Mouse (Mus musculus) kidney, embryonic 14.5 days (tissue): ENCODE measurements around the gene Col5a1. TPM values are rescaled to one million over a fixed set of nuclear protein-coding genes. Genes with fewer than 3 reads are reported as not detected.

Source experiments
- ATAC-seq: fragments of 200-750 bp; cut with Nextera tagmentation; 2 replicates; pipeline ENCODE4 v1.8.0; 2017; ENCODE audit warnings: moderate number of reproducible peaks, mild to moderate bottlenecking, moderate TSS enrichment, moderate library complexity; ENCODE audit not compliant: low FRiP score, low TSS enrichment
- H3K27ac ChIP-seq: fragments of 300-500 bp; sonication (generic); 2 replicates; pipeline ENCODE4 v1.5.1; 2014; ENCODE audit warnings: low read depth, mild to moderate bottlenecking, low read length, moderate library complexity, mixed read lengths
- H3K27me3 ChIP-seq: fragments of 300-500 bp; sonication (generic); 2 replicates; pipeline ENCODE4 v1.6.1; 2014; ENCODE audit warnings: mild to moderate bottlenecking, low read length; ENCODE audit not compliant: control insufficient read depth, insufficient read depth
- H3K36me3 ChIP-seq: fragments of 300-500 bp; sonication (generic); 2 replicates; pipeline ENCODE4 v1.6.1; 2014; ENCODE audit warnings: low read length, mixed read lengths; ENCODE audit not compliant: control insufficient read depth, insufficient read depth
- H3K4me1 ChIP-seq: fragments of 300-500 bp; sonication (generic); 2 replicates; pipeline ENCODE4 v1.6.1; 2014; ENCODE audit warnings: low read length, mixed read lengths; ENCODE audit not compliant: control insufficient read depth, insufficient read depth
- H3K4me2 ChIP-seq: fragments of 300-500 bp; sonication (generic); replicated peaks from 2 replicates; pipeline ENCODE4 v1.6.1; 2014; ENCODE audit warnings: low read depth, mild to moderate bottlenecking, low read length
- H3K4me3 ChIP-seq: fragments of 300-500 bp; sonication (generic); 2 replicates; pipeline ENCODE4 v1.5.1; 2014; ENCODE audit warnings: mild to moderate bottlenecking, low read length
- H3K9ac ChIP-seq: fragments of 300-500 bp; sonication (generic); 2 replicates; pipeline ENCODE4 v1.6.1; 2014; ENCODE audit warnings: low read depth, mild to moderate bottlenecking, low read length, moderate library complexity
- H3K9me3 ChIP-seq: fragments of 300-500 bp; sonication (generic); 2 replicates; pipeline ENCODE4 v1.6.1; 2016; ENCODE audit warnings: low read length; ENCODE audit not compliant: control insufficient read depth
- WGBS: fragments of 180-500 bp; shearing (Covaris S2); extraction: QIAGEN DNeasy Blood & Tissue Kit; methylation state at CpG from one replicate; pipeline ENCODE4 v1.1.7; 2014; 5-methylcytosine and 5-hydroxymethylcytosine counted together
- polyA plus RNA-seq: library from polyadenylated mRNA; unstranded; fragments of >200 nt; fragmentation: Nextera tagmentation; extraction: Ambion mirVana; gene quantifications from 2 replicates; pipeline ENCODE4 v1.2.1, GENCODE M21; 2014

Col5a1 gene
- polyA plus RNA-seq, 1 experiment from 2014 or later: 42.3 TPM

- no peaks in the 10 kb centered on the region for H3K36me3 ChIP-seq
- H3K4me1 ChIP-seq: peaks cover 9% of the 10 kb centered on the region; the same call in 1 of the 2 replicates
- H3K27me3 ChIP-seq: no peaks in the 10 kb centered on the region
- H3K9me3 ChIP-seq: no peaks in the 10 kb centered on the region
- H3K4me2 ChIP-seq: no peak overlapping the region
- WGBS: 86% methylated on average over 2 of the region's 2 CpGs
- H3K9ac ChIP-seq: no peak overlapping the region
- no peak overlapping the region for H3K27ac ChIP-seq
- H3K4me3 ChIP-seq: no peak overlapping the region
- no peak for ATAC-seq
Measured at GRCm38 (mm10) chr2:27905411-27905810, 19.2 kb downstream of the Col5a1 start.

GRCm38 (mm10) chr2:27910501-27910900, 24.3 kb downstream of the Col5a1 start:
- WGBS: 85% methylated on average over 3 of the region's 3 CpGs
- Histone ChIP-seq H3K27me3 (no peaks in the 10 kb centered on the region), H3K9ac (no peak overlapping the region), H3K4me2 (no peak overlapping the region), H3K4me1 (no peaks in the 10 kb centered on the region), H3K4me3 (no peak overlapping the region), H3K27ac (no peak overlapping the region), H3K9me3 (no peaks in the 10 kb centered on the region), H3K36me3 (no peaks in the 10 kb centered on the region)
- no peak for ATAC-seq

GRCm38 (mm10) chr2:27912546-27913275, 26.5 kb downstream of the Col5a1 start:
- H3K36me3 ChIP-seq: no peaks in the 10 kb centered on the region

GRCm38 (mm10) chr2:27915726-27916125, 29.5 kb downstream of the Col5a1 start:
- 65% methylated on average over 4 of the region's 4 CpGs for WGBS

More at GRCm38 (mm10) chr2:27912546-27913275, 26.5 kb downstream of the Col5a1 start:
- Histone ChIP-seq H3K9ac (no peak overlapping the region), H3K27ac (no peak overlapping the region), H3K4me3 (no peak overlapping the region), H3K27me3 (no peaks in the 10 kb centered on the region), H3K4me2 (no peak overlapping the region), H3K4me1 (no peaks in the 10 kb centered on the region), H3K9me3 (no peaks in the 10 kb centered on the region)
- ATAC-seq: no peak
- WGBS: 83% methylated on average over 1 of the region's 1 CpGs

GRCm38 (mm10) chr2:27916316-27916715, 30.1 kb downstream of the Col5a1 start:
- H3K9ac ChIP-seq: peak overlapping the region; percentile 34; the same call in 1 of the 2 replicates
- H3K9me3 ChIP-seq: no peaks in the 10 kb centered on the region
- ATAC-seq: no peak
- H3K4me1 ChIP-seq: no peaks in the 10 kb centered on the region
- no peaks in the 10 kb centered on the region for H3K36me3 ChIP-seq
- H3K4me2 ChIP-seq: no peak overlapping the region
- no peak overlapping the region for H3K27ac ChIP-seq
- whole genome bisulfite sequencing: 34% methylated on average over 2 of the region's 2 CpGs
- no peaks in the 10 kb centered on the region for H3K27me3 ChIP-seq
- no peak overlapping the region for H3K4me3 ChIP-seq

More at GRCm38 (mm10) chr2:27915726-27916125, 29.5 kb downstream of the Col5a1 start:
- no peak overlapping the region for H3K9ac ChIP-seq
- H3K9me3 ChIP-seq: no peaks in the 10 kb centered on the region
- H3K4me2 ChIP-seq: no peak overlapping the region
- H3K4me3 ChIP-seq: no peak overlapping the region
- no peak overlapping the region for H3K27ac ChIP-seq
- no peaks in the 10 kb centered on the region for H3K27me3 ChIP-seq
- ATAC-seq: no peak
- no peaks in the 10 kb centered on the region for H3K36me3 ChIP-seq
- H3K4me1 ChIP-seq: no peaks in the 10 kb centered on the region

GRCm38 (mm10) chr2:27917177-27917576, 31.0 kb downstream of the Col5a1 start:
- no peaks in the 10 kb centered on the region for H3K27me3 ChIP-seq
- H3K9ac ChIP-seq: no peak overlapping the region
- WGBS: 93% methylated on average over 3 of the region's 3 CpGs
- no peaks in the 10 kb centered on the region for H3K4me1 ChIP-seq
- H3K4me2 ChIP-seq: no peak overlapping the region
- no peaks in the 10 kb centered on the region for H3K9me3 ChIP-seq
- H3K27ac ChIP-seq: no peak overlapping the region
- no peak for ATAC-seq
- no peaks in the 10 kb centered on the region for H3K36me3 ChIP-seq
- H3K4me3 ChIP-seq: no peak overlapping the region

- Histone ChIP-seq H3K27ac (no peak overlapping the region), H3K9me3 (no peaks in the 10 kb centered on the region), H3K27me3 (no peaks in the 10 kb centered on the region), H3K36me3 (peaks cover 2% of the 10 kb centered on the region; the same call in 1 of the 2 replicates), H3K4me3 (no peak overlapping the region), H3K4me2 (no peak overlapping the region), H3K9ac (no peak overlapping the region), H3K4me1 (no peaks in the 10 kb centered on the region)
- 78% methylated on average over 7 of the region's 7 CpGs for WGBS
- no peak for ATAC-seq
Measured at GRCm38 (mm10) chr2:27918106-27918505, 31.9 kb downstream of the Col5a1 start.

- no peak overlapping the region for H3K4me2 ChIP-seq
- H3K9me3 ChIP-seq: no peaks in the 10 kb centered on the region
- ATAC-seq: no peak
- peaks cover 2% of the 10 kb centered on the region; the same call in 1 of the 2 replicates for H3K36me3 ChIP-seq
- no peak overlapping the region for H3K9ac ChIP-seq
- no peak overlapping the region for H3K27ac ChIP-seq
- no peaks in the 10 kb centered on the region for H3K27me3 ChIP-seq
- no peaks in the 10 kb centered on the region for H3K4me1 ChIP-seq
- H3K4me3 ChIP-seq: no peak overlapping the region
- WGBS: 89% methylated on average over 6 of the region's 6 CpGs
Measured at GRCm38 (mm10) chr2:27919309-27919850, 33.2 kb downstream of the Col5a1 start.

GRCm38 (mm10) chr2:27922053-27922452, 35.8 kb downstream of the Col5a1 start:
- H3K4me2 ChIP-seq: no peak overlapping the region
- no peaks in the 10 kb centered on the region for H3K27me3 ChIP-seq
- H3K9ac ChIP-seq: no peak overlapping the region
- ATAC-seq: no peak
- WGBS: 93% methylated on average over 8 of the region's 8 CpGs
- H3K4me1 ChIP-seq: no peaks in the 10 kb centered on the region
- no peak overlapping the region for H3K27ac ChIP-seq
- no peaks in the 10 kb centered on the region for H3K9me3 ChIP-seq
- H3K4me3 ChIP-seq: no peak overlapping the region
- H3K36me3 ChIP-seq: peaks cover 2% of the 10 kb centered on the region; the same call in 1 of the 2 replicates
